Mouse (Mus musculus) fat pad, adult 2 months (tissue): ENCODE measurements at regions not wholly inside any gene's neighbourhood (a gene's known extent, or its start where the extent isn't known, plus 50 kb on each side); places are given as distances from the start of the nearest gene placed in this dataset.

Experiments used
- DNase-seq: peaks from one replicate; pipeline ENCODE4 v3.0.0-alpha.2; 2011; ENCODE audit warnings: low read depth, low spot score; ENCODE audit errors: extremely low read depth

DNA sequence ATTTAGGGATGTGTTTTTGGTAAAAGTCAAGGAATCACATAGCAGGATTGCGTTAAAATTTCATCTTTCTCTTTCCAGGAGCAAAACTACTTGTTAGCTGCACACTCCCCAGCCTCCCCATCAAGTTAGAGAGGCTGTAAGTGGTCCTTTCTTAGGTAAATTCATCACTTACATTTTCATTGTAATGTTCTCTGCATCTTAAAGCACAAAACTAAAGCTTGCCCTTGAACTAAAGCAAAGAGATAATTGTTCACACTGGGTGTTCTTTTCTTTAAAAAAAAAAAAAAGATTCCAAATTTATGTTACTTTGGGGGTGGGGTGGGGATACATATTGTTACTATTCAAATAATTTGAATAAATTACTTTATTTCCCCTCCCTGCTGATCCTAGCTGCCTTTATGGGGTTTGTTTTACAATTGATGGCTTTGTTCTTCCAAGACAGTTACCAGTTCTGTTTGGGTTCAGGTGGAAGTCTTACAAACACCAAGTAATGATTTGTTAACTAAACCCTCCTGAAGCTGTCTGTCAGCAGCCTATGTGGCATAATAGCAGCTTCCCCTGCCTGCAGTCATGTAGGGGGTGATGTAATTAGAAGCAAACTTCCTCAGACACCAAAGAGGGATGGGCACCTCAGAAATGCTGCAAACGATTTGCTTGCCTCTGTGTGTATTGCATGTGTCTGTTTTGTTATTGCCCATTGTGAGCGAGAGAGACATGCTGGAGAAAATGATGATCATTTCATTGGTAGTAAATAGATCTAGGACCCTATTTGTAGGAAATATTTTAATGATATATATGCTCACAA, 141.0 kb upstream of the Gm765 start:
- DNase-seq = no peak

GRCm38 (mm10) chr6:98482319-98482718, 139.8 kb upstream of the Gm765 start:
- DNase-seq = no peak

DNA sequence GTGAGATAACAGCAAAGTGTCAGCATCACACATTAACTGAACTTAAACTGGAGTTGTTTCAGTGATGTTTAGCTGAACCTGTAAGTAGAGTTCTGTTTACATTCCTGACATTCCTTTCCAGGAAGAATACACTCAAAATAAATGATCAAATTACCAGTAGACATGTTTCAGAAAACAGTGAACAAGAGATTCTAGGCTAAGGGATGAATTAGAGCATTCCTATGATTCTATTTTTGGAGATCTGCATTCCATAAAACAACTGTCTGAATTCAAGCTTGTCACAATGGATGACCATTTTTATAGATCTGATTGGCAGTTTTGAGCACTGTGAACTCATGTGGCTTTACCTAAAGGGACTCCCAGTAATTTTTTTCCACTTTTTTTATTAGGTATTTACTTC, 125.0 kb upstream of the Gm765 start:
- DNase-seq = no peak

DNA sequence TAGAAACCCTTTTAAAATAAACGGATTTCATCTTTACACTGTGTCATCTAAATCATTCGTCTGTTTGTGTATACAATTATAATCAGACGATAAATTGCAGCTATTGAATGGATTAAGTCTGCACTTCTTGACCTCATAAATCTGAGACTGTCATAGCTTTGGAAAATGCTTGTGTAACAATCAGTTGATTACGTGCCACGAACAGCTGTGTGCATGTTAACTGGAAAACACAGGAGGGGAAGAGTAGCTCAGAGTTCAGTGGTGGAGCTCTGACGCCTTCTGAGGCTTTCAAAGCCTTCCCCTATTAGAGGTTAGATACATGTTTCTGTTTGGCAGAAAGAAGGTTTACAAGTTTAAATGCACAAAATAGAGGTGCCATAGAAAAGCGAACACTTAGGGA, 109.7 kb upstream of the Gm765 start:
- no peak for DNase-seq

DNA sequence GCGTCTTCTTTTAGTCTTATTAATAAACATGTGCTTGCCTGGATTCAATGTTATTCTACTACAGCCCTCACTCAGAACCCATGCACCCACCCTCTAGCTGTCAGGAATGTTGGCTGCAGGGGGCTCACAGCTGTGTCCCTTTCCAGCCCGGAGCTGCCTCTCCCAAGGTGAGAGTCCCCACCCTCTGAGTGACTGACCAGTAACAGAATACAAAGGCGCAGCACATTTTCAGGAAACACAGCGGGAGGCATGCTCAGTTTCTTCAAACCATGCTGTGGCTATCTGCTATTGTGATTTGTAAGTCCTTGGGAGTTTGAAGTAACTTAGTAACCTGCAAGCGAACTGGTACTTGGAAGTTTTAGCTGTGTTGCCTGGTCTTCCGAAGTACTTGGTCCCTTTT, 93.1 kb upstream of the Gm765 start:
- no peak for DNase-seq

DNA sequence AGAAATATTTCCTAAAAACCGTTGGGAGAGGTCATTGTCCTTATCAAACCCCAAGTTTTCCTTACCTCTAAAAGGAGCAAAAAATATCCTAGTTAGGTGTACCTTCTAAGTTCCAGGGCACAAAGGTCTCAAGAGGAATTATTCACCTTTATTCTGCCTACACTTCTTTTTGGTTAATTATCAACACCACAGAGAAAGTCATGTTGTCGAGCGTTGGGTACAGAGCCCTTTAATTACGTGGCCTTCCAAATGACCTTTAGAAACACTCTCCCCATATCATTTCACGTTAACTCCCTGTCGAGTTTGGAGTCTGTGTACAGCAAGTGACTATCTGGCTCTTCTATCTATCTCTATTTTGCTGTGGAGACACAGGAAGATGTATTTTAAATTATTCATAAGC, 90.7 kb upstream of the Gm765 start:
- no peak for DNase-seq

GRCm38 (mm10) chr6:98429120-98429519, 86.6 kb upstream of the Gm765 start:
- DNase-seq = no peak

- no peak for DNase-seq
These were observed 60.1 kb upstream of the Gm765 start for GRCm38 (mm10) chr6:98402605-98403004.

DNA sequence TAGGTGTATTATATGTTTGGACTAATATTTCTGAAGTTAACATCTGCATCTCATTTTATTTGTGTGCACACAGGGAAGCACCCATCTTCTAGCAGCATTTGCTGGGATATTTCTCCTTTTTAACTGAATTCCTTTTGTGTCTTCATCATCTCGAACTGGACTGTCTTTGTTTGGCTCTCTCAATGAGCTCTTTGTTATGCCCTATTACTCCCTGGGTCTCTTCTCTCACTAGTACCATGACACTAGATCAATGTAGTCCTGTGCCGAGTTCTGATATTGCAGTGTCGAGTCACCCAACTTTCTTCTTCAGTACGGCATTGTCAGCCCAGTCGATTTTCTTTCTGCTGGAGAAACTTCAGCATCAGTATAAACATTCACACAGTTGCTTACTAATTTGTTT, 52.0 kb upstream of the Gm765 start:
- no peak for DNase-seq
